Mouse (Mus musculus) right cerebral cortex, adult 18-20 months (tissue): ENCODE data around the gene H2afx.
A peak's percentile ranks its signal among the peaks of the same experiment; 100 is the strongest.
"Not testable (repeated sequence)": the region's sequence is repeated elsewhere in the genome, so short reads cannot be mapped to it uniquely, and the experiment has no call there.

Source experiments
- DNase-seq: peaks from one replicate; pipeline ENCODE4 v3.0.0; 2022; ENCODE audit warnings: mixed read lengths

Gene H2afx

GRCm38 (mm10) chr9:44319105-44319886 lies 15.2 kb upstream of the H2afx start:
- no peak for DNase-seq

GRCm38 (mm10) chr9:44319887-44320798 lies 14.4 kb upstream of the H2afx start, which contains the start of gene C2cd2l:
TSS of gene C2cd2l (minus strand) at chr9:44320285.
- DNase-seq: peak; percentile 96

GRCm38 (mm10) chr9:44320799-44321133 lies 13.7 kb upstream of the H2afx start:
- DNase-seq: peak; percentile 49

- DNase-seq: not testable (repeated sequence)
These were observed 10.8 kb upstream of the H2afx start for GRCm38 (mm10) chr9:44323656-44324055.

- no peak for DNase-seq
These were observed 10.3 kb upstream of the H2afx start for GRCm38 (mm10) chr9:44324147-44324546.

- not testable (repeated sequence) for DNase-seq
These were observed 9.3 kb upstream of the H2afx start for GRCm38 (mm10) chr9:44325032-44325767.

GRCm38 (mm10) chr9:44325768-44326370 lies 8.6 kb upstream of the H2afx start, which contains the start of gene Dpagt1:
TSS of gene Dpagt1 (plus strand) at chr9:44326019.
- DNase-seq: no peak

GRCm38 (mm10) chr9:44326371-44327063 lies 8.0 kb upstream of the H2afx start:
- peak; percentile 91 for DNase-seq

GRCm38 (mm10) chr9:44327064-44327711 lies 7.3 kb upstream of the H2afx start:
- no peak for DNase-seq

- no peak for DNase-seq
These were observed 6.6 kb upstream of the H2afx start for GRCm38 (mm10) chr9:44327926-44328325.

- DNase-seq: no peak
These were observed 3.8 kb upstream of the H2afx start for GRCm38 (mm10) chr9:44330736-44331135.

- no peak for DNase-seq
These were observed 1.4 kb upstream of the H2afx start for GRCm38 (mm10) chr9:44332918-44333638.

- DNase-seq: peak; percentile 33
These were observed 1.0 kb downstream of the H2afx start for GRCm38 (mm10) chr9:44335331-44336092.

GRCm38 (mm10) chr9:44336093-44336406 lies 1.6 kb downstream of the H2afx start:
- DNase-seq: no peak

GRCm38 (mm10) chr9:44336513-44336912 lies 2.0 kb downstream of the H2afx start:
- not testable (repeated sequence) for DNase-seq

- no peak for DNase-seq
These were observed 2.5 kb downstream of the H2afx start for GRCm38 (mm10) chr9:44336964-44337363.

GRCm38 (mm10) chr9:44337436-44338169 lies 3.1 kb downstream of the H2afx start:
- no peak for DNase-seq

GRCm38 (mm10) chr9:44338574-44338973 lies 4.1 kb downstream of the H2afx start:
- no peak for DNase-seq

- no peak for DNase-seq
These were observed 7.0 kb downstream of the H2afx start for GRCm38 (mm10) chr9:44341487-44341886.
